Mouse (Mus musculus) embryonic fibroblast, embryonic 13.5 days (primary cell): ENCODE results near the gene Arhgap8. TPM values are rescaled to one million over a fixed set of nuclear protein-coding genes. Genes with fewer than 3 reads are reported as not detected.

ENCODE experiments used
- H3K27ac ChIP-seq: 2 replicates; pipeline ENCODE4 v1.5.1; 2012; ENCODE audit warnings: low read length, control low read depth, inconsistent platforms; ENCODE audit not compliant: insufficient read depth
- H3K4me1 ChIP-seq: 2 replicates; pipeline ENCODE4 v1.6.1; 2011; ENCODE audit warnings: low read length; ENCODE audit not compliant: control insufficient read depth, insufficient read depth
- H3K4me3 ChIP-seq: 2 replicates; pipeline ENCODE4 v1.5.1; 2011; ENCODE audit warnings: mild to moderate bottlenecking, control low read depth, low read length; ENCODE audit not compliant: insufficient read depth
- CTCF ChIP-seq: IDR thresholded peaks from 2 replicates; pipeline ENCODE4 v1.5.1; 2011; ENCODE audit warnings: mild to moderate bottlenecking, control low read depth, low read length, moderate library complexity, borderline replicate concordance; ENCODE audit not compliant: insufficient read depth
- POLR2A ChIP-seq: IDR thresholded peaks from 2 replicates; pipeline ENCODE4 v1.6.1; 2011; ENCODE audit warnings: low read depth, mild to moderate bottlenecking, control low read depth, low read length, moderate library complexity
- polyA plus RNA-seq: library from polyadenylated mRNA; stranded (reverse); fragments of >200 nt; gene quantifications from 2 replicates; pipeline ENCODE4 v1.2.4, GENCODE M21; 2011; ENCODE audit warnings: low read depth; ENCODE audit not compliant: missing spikeins, insufficient read length

Gene Arhgap8
- polyA plus RNA-seq, 1 experiment = 3.0 TPM

DNA sequence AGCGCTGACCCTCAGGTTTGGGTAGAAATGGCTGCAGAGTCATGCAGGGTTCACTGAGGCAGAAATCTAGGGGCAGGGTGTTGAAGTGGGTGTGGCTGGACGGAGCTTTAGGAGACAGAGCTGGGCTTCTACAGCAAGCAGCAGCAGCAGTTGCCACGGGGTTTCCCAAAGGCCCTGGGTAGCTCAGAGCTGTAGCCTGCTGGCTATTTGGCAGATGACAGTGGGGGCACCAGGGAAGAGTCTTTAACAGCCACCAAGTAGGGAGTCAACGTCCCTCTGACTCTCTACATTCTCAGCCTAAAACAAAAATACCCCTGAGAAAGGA lies 12.5 kb downstream of the Arhgap8 start:
- H3K27ac ChIP-seq = no peak overlapping the region
- H3K4me1 ChIP-seq = no peaks in the 10 kb centered on the region
- H3K4me3 ChIP-seq = no peak overlapping the region
- TF ChIP-seq POLR2A (no peak), CTCF (no peak)

- Histone ChIP-seq H3K27ac (no peak overlapping the region), H3K4me1 (no peaks in the 10 kb centered on the region), H3K4me3 (no peak overlapping the region)
- TF ChIP-seq POLR2A = no peak
- no peak for TF ChIP-seq CTCF
These were observed 16.6 kb downstream of the Arhgap8 start for GRCm38 (mm10) chr15:84736346-84736993.

- no peak for TF ChIP-seq POLR2A
- no peak for TF ChIP-seq CTCF
- Histone ChIP-seq H3K4me1 (no peaks in the 10 kb centered on the region), H3K27ac (no peak overlapping the region), H3K4me3 (no peak overlapping the region)
These were observed 17.1 kb downstream of the Arhgap8 start for GRCm38 (mm10) chr15:84736994-84737346.

GRCm38 (mm10) chr15:84738246-84738645 lies 18.4 kb downstream of the Arhgap8 start:
- Histone ChIP-seq H3K4me3 (no peak overlapping the region), H3K4me1 (no peaks in the 10 kb centered on the region), H3K27ac (no peak overlapping the region)
- TF ChIP-seq POLR2A = no peak
- TF ChIP-seq CTCF = no peak

DNA sequence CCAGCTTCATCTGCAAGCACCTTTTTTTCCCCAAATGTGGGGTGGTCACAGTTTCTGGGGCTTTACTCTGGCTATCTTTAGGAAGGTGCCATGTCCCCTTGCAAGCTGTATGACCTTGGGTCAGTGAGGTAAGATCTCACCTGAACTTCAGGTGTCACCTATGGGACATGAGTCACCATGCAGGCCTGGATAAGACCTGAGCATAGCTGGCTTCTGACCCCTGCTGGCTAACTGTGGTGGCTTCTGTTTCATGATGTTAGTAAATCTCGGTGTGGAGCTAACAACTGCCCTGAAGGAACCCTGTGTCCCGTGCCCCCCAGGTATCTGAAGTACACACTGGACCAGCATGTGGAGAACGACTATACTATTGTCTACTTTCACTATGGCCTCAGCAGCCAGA lies 21.7 kb downstream of the Arhgap8 start:
- Histone ChIP-seq H3K4me3 (no peak overlapping the region), H3K27ac (no peak overlapping the region), H3K4me1 (no peaks in the 10 kb centered on the region)
- TF ChIP-seq POLR2A (no peak), CTCF (no peak)

- TF ChIP-seq CTCF (no peak), POLR2A (no peak)
- no peak overlapping the region for H3K4me3 ChIP-seq
- H3K27ac ChIP-seq = no peak overlapping the region
- H3K4me1 ChIP-seq = no peaks in the 10 kb centered on the region
These were observed 23.5 kb downstream of the Arhgap8 start for GRCm38 (mm10) chr15:84743347-84743746.

DNA sequence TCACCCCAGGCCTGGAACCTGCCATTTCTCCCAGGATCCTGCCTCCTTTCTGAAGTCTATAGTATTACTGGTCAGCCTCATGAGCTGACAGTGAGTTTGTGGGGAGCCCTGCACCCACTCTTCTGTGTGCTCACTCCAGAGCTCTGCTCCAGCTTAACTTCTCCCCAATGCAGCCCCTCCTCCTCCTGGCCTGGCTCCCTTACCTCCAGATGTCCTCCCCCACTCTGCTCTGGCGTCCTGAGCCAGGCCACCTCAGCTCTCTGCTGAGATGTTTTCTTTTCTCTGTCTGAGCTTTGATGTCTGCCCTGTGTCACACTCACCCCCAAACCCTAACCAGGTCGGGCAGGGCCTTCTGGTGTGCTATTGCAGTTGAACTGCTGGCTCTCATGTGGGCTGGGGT lies 24.5 kb downstream of the Arhgap8 start:
- Histone ChIP-seq H3K4me3 (no peak overlapping the region), H3K4me1 (no peaks in the 10 kb centered on the region), H3K27ac (no peak overlapping the region)
- no peak for TF ChIP-seq CTCF
- no peak for TF ChIP-seq POLR2A

DNA sequence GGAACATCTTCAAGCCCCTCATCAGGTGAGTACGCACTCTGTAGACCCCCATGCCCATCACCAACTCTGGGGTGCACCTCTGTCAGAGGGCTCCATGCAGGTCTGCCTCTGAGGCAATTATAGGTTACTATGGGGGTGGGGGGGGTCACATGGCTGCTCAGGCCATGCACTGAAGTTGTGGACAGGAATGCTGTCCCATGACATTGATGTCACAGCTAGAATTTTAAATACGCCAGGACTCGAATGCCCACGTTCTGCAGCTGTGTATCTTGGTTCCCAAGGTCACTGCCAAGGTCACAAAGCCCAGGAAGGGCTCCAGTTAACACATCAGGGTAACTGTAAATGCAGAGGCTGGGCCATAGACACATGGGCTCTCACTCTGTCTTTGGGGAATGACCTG lies 26.0 kb downstream of the Arhgap8 start:
- Histone ChIP-seq H3K27ac (no peak overlapping the region), H3K4me3 (no peak overlapping the region), H3K4me1 (no peaks in the 10 kb centered on the region)
- TF ChIP-seq CTCF = no peak
- no peak for TF ChIP-seq POLR2A

- no peak overlapping the region for H3K4me3 ChIP-seq
- no peaks in the 10 kb centered on the region for H3K4me1 ChIP-seq
- no peak overlapping the region for H3K27ac ChIP-seq
- TF ChIP-seq CTCF (peak; percentile 75), POLR2A (no peak)
These were observed 35.1 kb downstream of the Arhgap8 start for GRCm38 (mm10) chr15:84754987-84755386.

DNA sequence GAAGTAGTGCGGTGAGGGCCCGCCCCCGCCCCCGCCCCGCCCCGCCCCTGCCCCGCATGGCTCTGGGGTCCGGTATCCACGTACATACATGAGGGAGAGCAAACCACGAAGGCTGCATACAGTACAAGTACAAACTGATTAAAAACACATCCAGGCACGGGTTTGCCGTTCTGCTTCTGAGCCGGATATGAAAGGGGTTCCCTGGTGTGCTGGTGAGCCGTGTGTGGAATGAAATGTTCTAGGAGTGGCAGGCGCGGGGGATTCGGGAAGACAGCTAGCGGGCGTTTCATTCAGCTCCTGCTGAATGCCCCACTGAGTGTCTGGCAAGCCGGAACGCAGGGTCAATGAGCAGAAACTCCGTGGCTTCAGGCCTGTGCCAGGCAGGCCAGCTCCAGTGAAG lies 36.6 kb downstream of the Arhgap8 start:
- TF ChIP-seq POLR2A (no peak), CTCF (no peak)
- H3K4me1 ChIP-seq = no peaks in the 10 kb centered on the region
- H3K27ac ChIP-seq = no peak overlapping the region
- no peak overlapping the region for H3K4me3 ChIP-seq

GRCm38 (mm10) chr15:84758493-84758892 lies 38.6 kb downstream of the Arhgap8 start:
- TF ChIP-seq CTCF (peak; percentile 60; the same call in 1 of the 2 replicates), POLR2A (no peak)
- no peak overlapping the region for H3K4me3 ChIP-seq
- no peaks in the 10 kb centered on the region for H3K4me1 ChIP-seq
- H3K27ac ChIP-seq = no peak overlapping the region
